Comparison of ENCODE assay signal across 13 mouse cellular contexts in genomic region chr14:40863022-40863421, GRCm38 (mm10). TPM values are rescaled to one million over a fixed set of nuclear protein-coding genes. Genes with fewer than 3 reads are reported as not detected.
DNase-seq lines count a peak whose midpoint lies in the region; ATAC-seq and TF ChIP-seq lines count a peak whose summit lies in the region.
"Had no signal": no experiment of that assay in that cellular context is flagged by ENCODE, and none has a peak within 500 bp of the region (broad histone marks: within the 10 kb centered on the region; RNA-seq: fewer than 3 reads in every experiment).

No protein-coding gene starts in this region.

- peak; percentile 17 for TF ChIP-seq RAD21 in MEL (IDR thresholded peaks at IDR 0.05; ENCODE audit: low read depth, low read length)

- DNase-seq in hindbrain, postnatal 0 days (ENCODE audit: low spot score): no peak
- no peak for DNase-seq in hindbrain, embryonic 14.5 days (ENCODE audit: low spot score)
- no peak for DNase-seq in lung, embryonic 14.5 days
- no peak for DNase-seq in lung, postnatal 10 days
- peak; percentile 19 for DNase-seq in MEL (ENCODE audit: low read depth, low spot score)
- peak; percentile 6 for DNase-seq in liver, embryonic 13.5 days
- no peak for DNase-seq in embryo, embryonic 11 days
- no peak for DNase-seq in thymus, adult 2 months
- DNase-seq: adrenal gland, postnatal 10 days; cerebellum, adult 2 months had no signal

- no peak overlapping the region for H3K4me2 ChIP-seq in hindbrain, postnatal 0 days (ENCODE audit: low read depth, low read length)
- H3K4me2 ChIP-seq in hindbrain, embryonic 14.5 days (replicated peaks): no peak overlapping the region
- no peak overlapping the region for H3K4me2 ChIP-seq in lung, embryonic 14.5 days
- H3K4me2 ChIP-seq in liver, embryonic 13.5 days: no peak overlapping the region
- H3K4me2 ChIP-seq: hindbrain, embryonic 13.5 days; neural tube, embryonic 13.5 days had no signal

- H3K36me3 ChIP-seq in hindbrain, postnatal 0 days (ENCODE audit: insufficient read depth, low read length): no peaks in the 10 kb centered on the region
- H3K36me3 ChIP-seq in hindbrain, embryonic 14.5 days (replicated peaks; ENCODE audit: control insufficient read depth, insufficient read depth): no peaks in the 10 kb centered on the region
- no peaks in the 10 kb centered on the region for H3K36me3 ChIP-seq in lung, embryonic 14.5 days (ENCODE audit: insufficient read depth)
- H3K36me3 ChIP-seq in MEL (ENCODE audit: control insufficient read depth in 1 of 2, insufficient read depth in 2 of 2, low read length in 2 of 2): no peaks in the 10 kb centered on the region
- no peaks in the 10 kb centered on the region for H3K36me3 ChIP-seq in liver, embryonic 13.5 days
- no peaks in the 10 kb centered on the region for H3K36me3 ChIP-seq in thymus, adult 2 months (ENCODE audit: control insufficient read depth, insufficient read depth, low read length)

- H3K4me3 ChIP-seq in hindbrain, postnatal 0 days (ENCODE audit: low read length): no peak overlapping the region
- no peak overlapping the region for H3K4me3 ChIP-seq in hindbrain, embryonic 14.5 days (replicated peaks; ENCODE audit: low read length)
- no peak overlapping the region for H3K4me3 ChIP-seq in lung, embryonic 14.5 days (ENCODE audit: low read depth, low read length)
- H3K4me3 ChIP-seq in MEL (ENCODE audit: control insufficient read depth in 1 of 2, insufficient read depth in 1 of 2, low read depth in 2 of 2, low read length in 2 of 2): no peak overlapping the region
- H3K4me3 ChIP-seq in liver, embryonic 13.5 days (replicated peaks): no peak overlapping the region
- H3K4me3 ChIP-seq in thymus, adult 2 months (ENCODE audit: control insufficient read depth, insufficient read depth, low read length): no peak overlapping the region
- H3K4me3 ChIP-seq: hindbrain, embryonic 13.5 days; neural tube, embryonic 13.5 days had no signal

- no peaks in the 10 kb centered on the region for H3K9me3 ChIP-seq in hindbrain, postnatal 0 days (ENCODE audit: low read length)
- no peaks in the 10 kb centered on the region for H3K9me3 ChIP-seq in hindbrain, embryonic 14.5 days (ENCODE audit: control insufficient read depth, low read length)
- no peaks in the 10 kb centered on the region for H3K9me3 ChIP-seq in lung, embryonic 14.5 days (ENCODE audit: low read depth, low read length)
- no peaks in the 10 kb centered on the region for H3K9me3 ChIP-seq in MEL (replicated peaks; ENCODE audit: insufficient read depth, low read length)
- H3K9me3 ChIP-seq in liver, embryonic 13.5 days (replicated peaks): no peaks in the 10 kb centered on the region
- H3K9me3 ChIP-seq: hindbrain, embryonic 13.5 days; neural tube, embryonic 13.5 days had no signal

- H3K27ac ChIP-seq in hindbrain, postnatal 0 days: no peak overlapping the region
- no peak overlapping the region for H3K27ac ChIP-seq in hindbrain, embryonic 14.5 days
- no peak overlapping the region for H3K27ac ChIP-seq in lung, embryonic 14.5 days (ENCODE audit: low read depth)
- no peak overlapping the region for H3K27ac ChIP-seq in MEL (ENCODE audit: control insufficient read depth, low read depth, low read length)
- H3K27ac ChIP-seq in liver, embryonic 13.5 days: no peak overlapping the region
- no peak overlapping the region for H3K27ac ChIP-seq in thymus, adult 2 months (ENCODE audit: control insufficient read depth, insufficient read depth, low read length)
- H3K27ac ChIP-seq: hindbrain, embryonic 13.5 days; neural tube, embryonic 13.5 days had no signal

- TF ChIP-seq CTCF in hindbrain, postnatal 0 days (IDR thresholded peaks at IDR 0.05; ENCODE audit: low read depth): 0 out of 2 replicates have a peak, but pooled peaks have one; percentile 11
- TF ChIP-seq CTCF in lung, embryonic 14.5 days (IDR thresholded peaks at IDR 0.05; ENCODE audit: low read depth): peak; percentile 29; the same call in 1 of the 2 replicates
- TF ChIP-seq CTCF in MEL (IDR thresholded peaks at IDR 0.05 in 2 of 3, conservative IDR thresholded peaks at IDR 0.05 in 1 of 3; ENCODE audit: control insufficient read depth in 1 of 3, insufficient read depth in 1 of 3, low read depth in 2 of 3, low read length in 3 of 3, poor library complexity in 1 of 3, severe bottlenecking in 1 of 3): peak in 2 of 3 experiments; percentile 23 to 50; a peak in 3 of 6 replicates
- TF ChIP-seq CTCF in thymus, adult 2 months (IDR thresholded peaks at IDR 0.05; ENCODE audit: borderline replicate concordance, control insufficient read depth, extremely low read depth, insufficient read depth, low read length, poor library complexity): no peak

- TF ChIP-seq EP300 in MEL (IDR thresholded peaks at IDR 0.05; ENCODE audit: low read depth in 1 of 2, low read length in 2 of 2): no peak

- no peak for TF ChIP-seq POLR2A in MEL (IDR thresholded peaks at IDR 0.05; ENCODE audit: control insufficient read depth in 1 of 2, insufficient read depth in 1 of 2, low read depth in 1 of 2, low read length in 2 of 2, poor library complexity in 1 of 2)
- TF ChIP-seq POLR2A in thymus, adult 2 months (IDR thresholded peaks at IDR 0.05; ENCODE audit: control insufficient read depth, extremely low read depth, insufficient read depth, low read length, poor library complexity): no peak

- no peaks in the 10 kb centered on the region for H3K79me2 ChIP-seq in MEL (ENCODE audit: control insufficient read depth, insufficient read depth, low read length, poor library complexity)

- ATAC-seq in hindbrain, postnatal 0 days: no peak
- no peak for ATAC-seq in hindbrain, embryonic 14.5 days (ENCODE audit: low FRiP score)
- ATAC-seq in lung, embryonic 14.5 days (ENCODE audit: insufficient read depth): no peak
- ATAC-seq in liver, embryonic 13.5 days (ENCODE audit: low read depth): no peak
- ATAC-seq: forebrain, embryonic 14.5 days had no signal

- no peaks in the 10 kb centered on the region for H3K4me1 ChIP-seq in hindbrain, postnatal 0 days (ENCODE audit: insufficient read depth, low read length)
- no peaks in the 10 kb centered on the region for H3K4me1 ChIP-seq in hindbrain, embryonic 14.5 days (replicated peaks; ENCODE audit: control insufficient read depth, insufficient read depth, low read length)
- no peaks in the 10 kb centered on the region for H3K4me1 ChIP-seq in lung, embryonic 14.5 days (ENCODE audit: insufficient read depth)
- H3K4me1 ChIP-seq in MEL (ENCODE audit: control insufficient read depth in 1 of 2, insufficient read depth in 2 of 2, low read length in 2 of 2): no peaks in the 10 kb centered on the region
- H3K4me1 ChIP-seq in liver, embryonic 13.5 days (replicated peaks): peaks cover 16% of the 10 kb centered on the region
- H3K4me1 ChIP-seq in thymus, adult 2 months (replicated peaks; ENCODE audit: control insufficient read depth, insufficient read depth, low read length): no peaks in the 10 kb centered on the region
- H3K4me1 ChIP-seq: hindbrain, embryonic 13.5 days; neural tube, embryonic 13.5 days had no signal

- H3K9ac ChIP-seq in hindbrain, postnatal 0 days (replicated peaks; ENCODE audit: low read length): no peak overlapping the region
- no peak overlapping the region for H3K9ac ChIP-seq in hindbrain, embryonic 14.5 days
- no peak overlapping the region for H3K9ac ChIP-seq in lung, embryonic 14.5 days
- H3K9ac ChIP-seq in MEL (ENCODE audit: control insufficient read depth, low read depth, low read length, poor library complexity, severe bottlenecking): no peak overlapping the region
- H3K9ac ChIP-seq in liver, embryonic 13.5 days: no peak overlapping the region
- H3K9ac ChIP-seq: hindbrain, embryonic 13.5 days; neural tube, embryonic 13.5 days had no signal

- H3K27me3 ChIP-seq in hindbrain, postnatal 0 days (ENCODE audit: insufficient read depth, low read length): no peaks in the 10 kb centered on the region
- H3K27me3 ChIP-seq in hindbrain, embryonic 14.5 days (ENCODE audit: control insufficient read depth, insufficient read depth, low read length): no peaks in the 10 kb centered on the region
- H3K27me3 ChIP-seq in lung, embryonic 14.5 days (ENCODE audit: insufficient read depth, low read length): no peaks in the 10 kb centered on the region
- no peaks in the 10 kb centered on the region for H3K27me3 ChIP-seq in MEL (ENCODE audit: control insufficient read depth in 1 of 2, insufficient read depth in 2 of 2, low read length in 2 of 2)
- H3K27me3 ChIP-seq in liver, embryonic 13.5 days: no peaks in the 10 kb centered on the region
- H3K27me3 ChIP-seq in thymus, adult 2 months (ENCODE audit: control insufficient read depth, insufficient read depth, low read length): no peaks in the 10 kb centered on the region
- H3K27me3 ChIP-seq: hindbrain, embryonic 13.5 days; neural tube, embryonic 13.5 days had no signal

TF ChIP-seq in MEL, 35 proteins besides CTCF, POLR2A, EP300 and RAD21:
- TF ChIP-seq SMC3 (IDR thresholded peaks at IDR 0.05; ENCODE audit: low read depth, low read length): peak; percentile 49
- TF ChIP-seq MEF2A (IDR thresholded peaks at IDR 0.05; ENCODE audit: extremely low read depth, insufficient replicate concordance, low read depth, low read length, poor library complexity, severe bottlenecking): no peak
- TF ChIP-seq HCFC1 (IDR thresholded peaks at IDR 0.05; ENCODE audit: low read depth, low read length): no peak

RNA-seq across cellular contexts. Expression of gene Sh2d4b, which starts 30.0 kb away (rescaled TPM):
- total RNA-seq in hindbrain, postnatal 0 days (2014; rRNA removed): 1.8 and 2.6 TPM in 2 replicates
- polyA plus RNA-seq in hindbrain, postnatal 0 days (2015; fragmentation: Nextera tagmentation; extraction: Ambion mirVana): 0.54 and 0.63 TPM in 2 replicates
- polyA plus RNA-seq in hindbrain, embryonic 14.5 days (2014; fragmentation: Nextera tagmentation; extraction: Ambion mirVana): 1.1 and 1.7 TPM in 2 replicates
- 0.74 and 0.79 TPM in 2 replicates for polyA plus RNA-seq in lung, embryonic 14.5 days (2014; fragmentation: Nextera tagmentation; extraction: Ambion mirVana)
- total RNA-seq in MEL (2012; rRNA removed): 0.12 TPM in 1 of 2 replicates, not detected in the other
- under 1 TPM in 1 of 2 experiments, not detected in 1; 0.26 TPM for polyA plus RNA-seq in MEL (2012; ENCODE audit: insufficient read depth in 1 of 2, insufficient read length in 2 of 2, low read depth in 1 of 2, low replicate concordance in 2 of 2, missing spikeins in 1 of 2)
- polyA plus RNA-seq in liver, embryonic 13.5 days (2015; fragmentation: Nextera tagmentation; extraction: Ambion mirVana): 0.15 and 0.20 TPM in 2 replicates
- 5.4 and 7.0 TPM in 2 replicates for polyA plus RNA-seq in thymus, adult 2 months (2012; rRNA removed)

Comparison
In these comparisons a context has a peak if more than half of its experiments do, and no peak if none do; other contexts are left out.
1. DNase-seq: peak in MEL (single experiment) and liver, embryonic 13.5 days (single experiment); none in hindbrain, postnatal 0 days (single experiment), hindbrain, embryonic 14.5 days (single experiment), lung, embryonic 14.5 days (single experiment), lung, postnatal 10 days (single experiment), embryo, embryonic 11 days (single experiment) and thymus, adult 2 months (single experiment).